Mouse (Mus musculus): ENCODE measurements around the gene Sh3bgrl2.

Gene Sh3bgrl2

GRCm38 (mm10) chr9:83635997-83636396 lies 87.9 kb downstream of the Sh3bgrl2 start:
- no peak for DNase-seq

- DNase-seq: no peak
Measured at GRCm38 (mm10) chr9:83643139-83643538, 95.0 kb downstream of the Sh3bgrl2 start.

GRCm38 (mm10) chr9:83643833-83644232 lies 95.7 kb downstream of the Sh3bgrl2 start:
- no peak for DNase-seq

- DNase-seq: no peak
Measured at GRCm38 (mm10) chr9:83646215-83646614, 98.1 kb downstream of the Sh3bgrl2 start.

GRCm38 (mm10) chr9:83646691-83647090 lies 98.6 kb downstream of the Sh3bgrl2 start:
- DNase-seq: no peak

- DNase-seq: no peak
Measured at GRCm38 (mm10) chr9:83647919-83648705, 100.0 kb downstream of the Sh3bgrl2 start.

GRCm38 (mm10) chr9:83648733-83649132 lies 100.6 kb downstream of the Sh3bgrl2 start:
- DNase-seq: no peak

GRCm38 (mm10) chr9:83652015-83652414 lies 103.9 kb downstream of the Sh3bgrl2 start:
- no peak for DNase-seq

GRCm38 (mm10) chr9:83652590-83653172 lies 104.6 kb downstream of the Sh3bgrl2 start:
- no peak for DNase-seq

GRCm38 (mm10) chr9:83654601-83655000 lies 106.5 kb downstream of the Sh3bgrl2 start:
- DNase-seq: no peak

- DNase-seq: no peak
Measured at GRCm38 (mm10) chr9:83656960-83657651, 109.0 kb downstream of the Sh3bgrl2 start.

GRCm38 (mm10) chr9:83657652-83658002 lies 109.5 kb downstream of the Sh3bgrl2 start:
- DNase-seq: no peak

- no peak for DNase-seq
Measured at GRCm38 (mm10) chr9:83659081-83659480, 111.0 kb downstream of the Sh3bgrl2 start.

- no peak for DNase-seq
Measured at GRCm38 (mm10) chr9:83661811-83662210, 113.7 kb downstream of the Sh3bgrl2 start.

GRCm38 (mm10) chr9:83663981-83664897 lies 116.1 kb downstream of the Sh3bgrl2 start:
- DNase-seq: peak; percentile 18

- DNase-seq: no peak
Measured at GRCm38 (mm10) chr9:83664951-83665350, 116.8 kb downstream of the Sh3bgrl2 start.

- no peak for DNase-seq
Measured at GRCm38 (mm10) chr9:83667031-83667430, 118.9 kb downstream of the Sh3bgrl2 start.

GRCm38 (mm10) chr9:83679626-83680025 lies 131.5 kb downstream of the Sh3bgrl2 start:
- DNase-seq: no peak

GRCm38 (mm10) chr9:83681661-83682655 lies 133.8 kb downstream of the Sh3bgrl2 start:
- DNase-seq: no peak

- peak; percentile 18 for DNase-seq
Measured at GRCm38 (mm10) chr9:83686511-83687100, 138.5 kb downstream of the Sh3bgrl2 start.

GRCm38 (mm10) chr9:83687904-83688303 lies 139.8 kb downstream of the Sh3bgrl2 start:
- DNase-seq: peak; percentile 51

Data from lung, postnatal 10 days (tissue).